Mouse (Mus musculus) forebrain, embryonic 11.5 days (tissue): Measurements from ENCODE around the gene Tepp. TPM values are rescaled to one million over a fixed set of nuclear protein-coding genes. Genes with fewer than 3 reads are reported as not detected.
A peak's percentile ranks its signal among the peaks of the same experiment; 100 is the strongest.

Source experiments
- ATAC-seq: fragments of 200-750 bp; cut with Nextera tagmentation; replicated peaks from 2 replicates; pipeline ENCODE4 v1.8.0; 2017; ENCODE audit warnings: moderate TSS enrichment; ENCODE audit not compliant: low FRiP score
- DNase-seq: peaks from one replicate; pipeline ENCODE4 v3.0.0-alpha.2; 2017; ENCODE audit warnings: low spot score
- H3K27ac ChIP-seq: fragments of 300-500 bp; sonication (generic); 2 replicates; pipeline ENCODE4 v1.5.1; 2014; ENCODE audit warnings: low read depth, low read length
- H3K27me3 ChIP-seq: fragments of 300-500 bp; sonication (generic); 2 replicates; pipeline ENCODE4 v1.6.1; 2014; ENCODE audit warnings: mild to moderate bottlenecking, low read length, mixed read lengths; ENCODE audit not compliant: control insufficient read depth, insufficient read depth
- H3K36me3 ChIP-seq: fragments of 300-500 bp; sonication (generic); 2 replicates; pipeline ENCODE4 v1.6.1; 2014; ENCODE audit warnings: mild to moderate bottlenecking, low read length, moderate library complexity, mixed read lengths; ENCODE audit not compliant: control insufficient read depth, insufficient read depth
- H3K4me1 ChIP-seq: fragments of 300-500 bp; sonication (generic); replicated peaks from 2 replicates; pipeline ENCODE4 v1.6.1; 2014; ENCODE audit warnings: low read length, mixed read lengths; ENCODE audit not compliant: control insufficient read depth, insufficient read depth
- H3K4me2 ChIP-seq: fragments of 300-500 bp; sonication (generic); 2 replicates; pipeline ENCODE4 v1.6.1; 2014; ENCODE audit warnings: low read depth, mild to moderate bottlenecking, low read length, moderate library complexity, mixed read lengths; ENCODE audit not compliant: severe bottlenecking
- H3K4me3 ChIP-seq: fragments of 300-500 bp; sonication (generic); 2 replicates; pipeline ENCODE4 v1.5.1; 2014; ENCODE audit warnings: low read depth, low read length
- H3K9ac ChIP-seq: fragments of 300-500 bp; sonication (generic); 2 replicates; pipeline ENCODE4 v1.6.1; 2014; ENCODE audit warnings: low read length
- H3K9me3 ChIP-seq: fragments of 300-500 bp; sonication (generic); 2 replicates; pipeline ENCODE4 v1.6.1; 2016; ENCODE audit warnings: low read length, mixed read lengths; ENCODE audit not compliant: control insufficient read depth
- WGBS: fragments of 180-500 bp; shearing (Covaris S2); extraction: QIAGEN DNeasy Blood & Tissue Kit; methylation state at CpG from one replicate; pipeline ENCODE4 v1.1.7; 2014; 5-methylcytosine and 5-hydroxymethylcytosine counted together
- polyA plus RNA-seq: library from polyadenylated mRNA; unstranded; fragments of >200 nt; fragmentation: Nextera tagmentation; extraction: Ambion mirVana; gene quantifications from 2 replicates; pipeline ENCODE4 v1.2.1, GENCODE M21; 2014

The Tepp gene
- polyA plus RNA-seq, 1 experiment from 2014 or later: not detected

DNA sequence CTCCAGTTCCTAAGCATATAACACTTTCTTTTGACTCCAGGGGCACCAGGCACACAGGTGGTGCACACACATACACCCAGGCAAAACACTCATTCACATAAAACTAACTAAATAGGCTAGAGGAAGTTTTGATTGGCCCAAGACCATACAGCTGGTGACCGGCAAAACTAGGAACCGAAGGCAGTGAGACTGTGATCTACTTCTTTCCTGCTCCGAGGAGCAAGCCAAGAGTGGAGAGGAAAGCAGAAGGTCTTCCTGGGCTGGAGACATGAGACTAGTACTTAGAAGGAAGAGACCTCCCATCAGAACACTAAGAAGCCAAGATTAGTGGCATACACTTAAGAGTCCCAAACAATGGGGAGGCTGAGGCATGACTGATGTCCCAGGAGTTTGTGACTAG is 12.8 kb downstream of the Tepp start:
- no peak for ATAC-seq

DNA sequence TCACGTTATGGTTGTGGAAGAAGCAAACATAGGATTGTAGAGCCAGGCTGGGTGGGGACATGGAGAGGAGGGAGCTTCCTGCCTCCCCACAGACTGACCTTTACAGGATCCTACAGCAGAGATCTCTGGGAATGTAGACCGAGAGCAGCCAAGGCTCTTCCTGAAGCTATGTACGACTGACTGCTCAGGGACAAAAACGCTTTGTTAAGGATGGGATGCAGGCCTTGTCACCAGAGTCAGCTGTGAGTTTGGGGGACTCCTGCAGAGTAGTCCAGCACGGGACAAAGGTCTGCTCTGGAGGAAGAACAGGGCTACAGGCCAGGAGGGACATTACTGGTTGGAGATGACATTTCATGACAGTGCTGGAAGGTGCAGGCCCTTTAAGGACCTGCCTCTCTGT is 14.3 kb downstream of the Tepp start:
- H3K9me3 ChIP-seq: no peaks in the 10 kb centered on the region
- 37% methylated on average over 5 of the region's 5 CpGs for WGBS
- ATAC-seq: no peak
- H3K9ac ChIP-seq: no peak overlapping the region
- no peaks in the 10 kb centered on the region for H3K27me3 ChIP-seq
- DNase-seq: no peak
- peaks cover 4% of the 10 kb centered on the region; the same call in 1 of the 2 replicates for H3K4me1 ChIP-seq
- no peak overlapping the region for H3K27ac ChIP-seq
- peaks cover 18% of the 10 kb centered on the region for H3K36me3 ChIP-seq
- no peak overlapping the region for H3K4me2 ChIP-seq
- H3K4me3 ChIP-seq: no peak overlapping the region

More for the DNA sequence above, 12.8 kb downstream of the Tepp start:
- no peak overlapping the region for H3K4me3 ChIP-seq
- H3K36me3 ChIP-seq: peaks cover 9% of the 10 kb centered on the region
- no peak for DNase-seq
- H3K27me3 ChIP-seq: no peaks in the 10 kb centered on the region
- H3K9ac ChIP-seq: no peak overlapping the region
- H3K4me1 ChIP-seq: peaks cover 4% of the 10 kb centered on the region; the same call in 1 of the 2 replicates
- no peak overlapping the region for H3K27ac ChIP-seq
- no peaks in the 10 kb centered on the region for H3K9me3 ChIP-seq
- no peak overlapping the region for H3K4me2 ChIP-seq
- 90% methylated on average over 3 of the region's 3 CpGs for WGBS

DNA sequence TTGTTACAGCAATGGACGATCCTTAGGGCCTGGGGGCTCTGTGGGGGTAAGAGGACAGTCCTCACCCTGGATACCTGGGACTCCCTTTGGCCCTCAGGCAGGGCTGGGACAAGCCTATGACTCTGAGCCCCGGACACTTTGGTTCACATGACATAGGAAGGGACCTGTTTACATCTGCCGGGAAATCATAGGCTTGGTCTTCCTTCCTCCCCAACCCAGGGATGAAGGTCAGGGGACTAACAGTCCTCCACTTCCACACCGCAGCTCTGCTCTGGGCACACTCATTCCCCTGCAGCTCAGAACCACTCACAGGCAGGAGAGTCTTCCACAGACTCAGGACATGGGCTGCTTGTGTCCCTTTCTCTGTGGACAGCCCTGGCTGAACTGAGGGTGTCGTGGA is 16.5 kb downstream of the Tepp start:
- H3K4me2 ChIP-seq: no peak overlapping the region
- H3K27me3 ChIP-seq: no peaks in the 10 kb centered on the region
- ATAC-seq (no peak), DNase-seq (no peak)
- peaks cover 18% of the 10 kb centered on the region for H3K36me3 ChIP-seq
- no peak overlapping the region for H3K4me3 ChIP-seq
- H3K9me3 ChIP-seq: no peaks in the 10 kb centered on the region
- WGBS: 93% methylated on average over 5 of the region's 5 CpGs
- H3K4me1 ChIP-seq: peaks cover 2% of the 10 kb centered on the region; the same call in 1 of the 2 replicates
- H3K27ac ChIP-seq: no peak overlapping the region
- no peak overlapping the region for H3K9ac ChIP-seq

DNA sequence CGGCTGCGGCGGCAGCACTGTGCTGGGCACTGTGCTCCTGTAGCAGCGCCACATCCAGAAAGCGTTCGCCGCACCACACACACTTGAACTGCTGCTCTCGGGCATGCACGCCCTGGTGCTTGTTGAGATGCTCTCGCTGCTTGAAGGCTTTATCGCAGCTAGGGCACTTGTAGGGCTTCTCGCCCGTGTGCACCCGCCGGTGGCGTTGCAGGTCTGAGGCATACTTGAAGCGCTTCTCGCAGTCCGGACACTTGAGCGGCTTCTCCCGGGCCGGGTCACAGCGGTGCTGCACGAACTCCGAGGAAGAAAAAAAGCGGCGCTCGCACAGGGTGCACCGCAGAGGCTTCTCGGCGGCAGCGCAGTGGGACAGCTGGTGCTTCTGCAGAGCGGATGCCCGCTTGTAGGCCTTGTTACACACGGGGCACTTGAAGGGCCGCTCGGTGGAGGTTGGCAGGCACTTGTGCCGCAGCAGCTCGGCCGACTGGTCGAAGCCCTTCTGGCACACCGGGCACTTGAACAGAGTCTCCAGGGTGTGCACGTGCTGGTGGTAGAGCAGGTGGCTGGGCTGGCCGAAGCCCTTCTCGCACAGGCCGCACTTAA is 17.6 kb downstream of the Tepp start:
- ATAC-seq: no peak
- Histone ChIP-seq H3K36me3 (peaks cover 18% of the 10 kb centered on the region), H3K4me2 (no peak overlapping the region), H3K4me3 (no peak overlapping the region), H3K4me1 (peaks cover 2% of the 10 kb centered on the region; the same call in 1 of the 2 replicates), H3K27me3 (no peaks in the 10 kb centered on the region), H3K27ac (no peak overlapping the region), H3K9ac (no peak overlapping the region), H3K9me3 (no peaks in the 10 kb centered on the region)
- no peak for DNase-seq
- 83% methylated on average over 46 of the region's 46 CpGs for WGBS

DNA sequence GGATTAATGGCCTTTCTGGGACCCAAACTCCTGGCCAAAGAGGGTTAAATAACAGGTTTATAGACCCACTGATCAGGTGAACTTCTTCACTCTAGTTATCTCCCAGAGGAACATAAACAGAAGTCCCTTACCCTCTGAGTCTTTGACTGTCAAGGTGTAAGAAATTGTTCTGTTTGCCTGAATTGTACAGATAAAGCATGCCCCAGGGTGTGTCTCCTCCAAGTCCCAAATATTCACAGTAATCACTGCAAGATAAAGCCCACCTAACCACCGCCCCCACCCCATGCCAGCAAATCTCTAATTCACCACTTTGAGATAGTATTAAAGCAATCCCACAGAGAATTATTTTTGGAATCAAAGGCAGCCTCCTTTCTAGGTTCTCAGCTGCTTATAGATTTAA is 20.0 kb downstream of the Tepp start:
- H3K9ac ChIP-seq: peak overlapping the region; percentile 94
- WGBS: 76% methylated on average over 1 of the region's 1 CpGs
- no peak overlapping the region for H3K27ac ChIP-seq
- no peak for DNase-seq
- no peak for ATAC-seq
- H3K4me2 ChIP-seq: peak overlapping the region; percentile 85
- peaks cover 18% of the 10 kb centered on the region for H3K36me3 ChIP-seq
- H3K4me1 ChIP-seq: no peaks in the 10 kb centered on the region; the same call in 1 of the 2 replicates
- H3K9me3 ChIP-seq: no peaks in the 10 kb centered on the region
- no peaks in the 10 kb centered on the region for H3K27me3 ChIP-seq
- H3K4me3 ChIP-seq: peak overlapping the region; percentile 69

DNA sequence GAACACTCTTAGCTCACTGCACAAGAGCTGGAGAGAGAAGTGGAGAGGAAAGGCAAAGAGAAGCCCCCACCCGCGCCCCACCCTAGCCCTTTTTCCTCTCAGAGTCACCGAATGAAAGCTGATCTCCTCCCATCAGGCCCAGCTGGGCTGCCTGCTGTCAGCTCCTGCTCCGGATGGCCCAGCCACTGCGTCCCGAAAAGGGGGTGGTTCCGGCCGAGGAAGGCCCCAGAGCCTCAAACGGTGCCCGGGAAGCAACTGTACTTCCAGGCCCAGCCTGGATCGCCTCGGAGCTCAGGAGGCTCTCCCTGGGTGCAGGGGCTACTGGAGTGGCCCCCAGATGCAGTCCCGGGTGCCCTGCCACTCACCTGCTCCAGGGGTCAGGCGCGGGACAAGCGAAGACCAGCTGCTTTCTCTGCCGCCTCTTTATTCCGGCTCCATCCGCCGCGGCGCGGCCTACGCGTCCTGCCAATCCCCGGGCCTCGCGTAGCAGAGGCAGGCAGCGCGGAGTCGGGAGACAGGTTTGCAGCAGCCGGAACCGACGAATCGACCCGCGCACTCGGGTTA is 20.9 kb downstream of the Tepp start:
- peak overlapping the region; percentile 69 for H3K4me3 ChIP-seq
- DNase-seq (no peak), ATAC-seq (peak; percentile 42)
- H3K4me2 ChIP-seq: peak overlapping the region; percentile 85
- peaks cover 18% of the 10 kb centered on the region for H3K36me3 ChIP-seq
- H3K4me1 ChIP-seq: no peaks in the 10 kb centered on the region; the same call in 1 of the 2 replicates
- no peaks in the 10 kb centered on the region for H3K9me3 ChIP-seq
- H3K9ac ChIP-seq: peak overlapping the region; percentile 94
- no peaks in the 10 kb centered on the region for H3K27me3 ChIP-seq
- 0% methylated on average over 38 of the region's 38 CpGs for WGBS
- H3K27ac ChIP-seq: peak overlapping the region; percentile 93

DNA sequence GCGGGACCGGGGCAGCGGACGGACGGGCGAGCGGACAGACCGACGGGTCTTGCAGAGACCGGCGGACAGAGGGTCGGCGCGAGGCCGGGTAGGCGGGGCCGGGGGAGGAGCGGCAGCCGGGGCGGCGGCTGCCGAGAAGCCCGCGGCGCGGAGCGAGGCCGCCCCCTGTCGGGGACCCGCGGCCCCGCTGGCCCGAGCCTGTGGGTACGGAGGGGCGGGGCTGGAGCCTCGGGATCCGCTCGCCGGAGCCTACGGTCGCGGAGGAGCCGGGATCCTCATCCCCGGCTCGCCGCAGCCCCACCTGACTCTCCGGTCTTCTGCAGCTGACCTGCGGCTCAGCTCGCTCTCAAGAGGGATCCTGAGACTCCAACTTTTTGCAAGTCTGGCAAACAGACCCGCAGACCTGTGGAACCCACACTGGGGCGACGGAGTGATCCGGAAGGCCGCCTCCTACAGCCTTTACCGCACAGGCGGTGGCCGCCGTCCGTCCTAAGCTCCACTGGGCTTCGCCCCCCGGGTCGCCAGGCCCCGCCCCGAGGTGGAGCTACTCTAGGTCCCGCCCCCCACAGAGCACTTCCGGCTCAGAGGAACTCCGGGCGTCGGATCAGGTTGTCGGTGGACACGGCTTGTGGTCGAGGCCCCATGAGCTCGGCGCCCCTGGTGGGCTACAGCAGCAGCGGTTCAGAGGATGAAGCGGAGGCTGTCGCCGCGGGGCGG is 21.5 kb downstream of the Tepp start, which contains the start of the genes Zfp319 and Usb1:
Gene Zfp319, minus strand, starts transcription at position 231 of the 717 bp plus-strand sequence.
Gene Usb1, plus strand, starts transcription at position 565 of the 717 bp plus-strand sequence.
- H3K4me1 ChIP-seq: no peaks in the 10 kb centered on the region; the same call in 1 of the 2 replicates
- peak within 1 kb of the TSS; percentile 85 for H3K4me2 ChIP-seq
- peak within 1 kb of the TSS; percentile 93 for H3K27ac ChIP-seq
- H3K9ac ChIP-seq: peak within 1 kb of the TSS; percentile 94
- WGBS: under 1% methylated on average over 79 of the region's 80 CpGs
- H3K27me3 ChIP-seq: no peaks in the 10 kb centered on the region
- ATAC-seq: peak; percentile 93
- peaks cover 17% of the 10 kb centered on the region for H3K36me3 ChIP-seq
- peak; percentile 97 for DNase-seq
- peak within 1 kb of the TSS; percentile 69 for H3K4me3 ChIP-seq
- no peaks in the 10 kb centered on the region for H3K9me3 ChIP-seq

DNA sequence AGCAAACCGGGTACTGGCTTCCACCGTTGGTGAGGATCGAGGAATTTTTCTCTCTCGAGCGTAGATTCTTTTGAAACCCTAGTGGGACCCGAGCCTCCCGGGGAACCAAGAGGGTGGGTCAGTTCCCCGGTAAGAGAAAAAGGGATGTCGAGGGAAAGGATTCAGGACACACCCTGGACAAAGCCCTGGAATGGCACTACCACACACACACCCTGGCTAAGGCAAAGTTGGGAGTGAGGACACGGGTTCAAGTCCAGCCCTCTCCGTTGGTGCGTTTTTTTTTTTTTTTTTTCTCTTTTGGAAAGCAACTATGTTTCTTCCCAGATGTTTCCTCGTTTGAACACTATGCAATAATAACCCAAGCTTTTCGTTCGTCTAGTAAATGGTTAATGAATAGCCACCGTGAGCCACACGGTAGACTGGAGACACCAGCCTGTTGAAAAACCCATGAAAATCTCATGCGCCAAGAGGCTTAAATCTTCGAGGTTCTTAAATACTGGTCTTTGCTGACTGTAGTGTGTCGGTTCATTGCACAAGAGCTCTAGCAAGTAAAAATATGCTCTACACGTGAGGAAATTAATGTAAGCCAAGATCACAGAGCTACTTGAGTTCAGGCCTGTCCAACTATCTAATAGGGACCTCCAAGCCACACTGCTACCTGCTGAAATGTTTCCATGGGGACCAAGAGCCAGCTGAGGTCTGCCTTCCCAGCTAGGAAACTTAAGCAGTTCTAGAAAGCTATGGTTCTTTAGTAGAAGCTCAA is 22.3 kb downstream of the Tepp start:
- H3K36me3 ChIP-seq: peaks cover 14% of the 10 kb centered on the region
- peak; percentile 32; the same call in 1 of the 2 replicates for ATAC-seq
- peak overlapping the region; percentile 69 for H3K4me3 ChIP-seq
- H3K4me2 ChIP-seq: peak overlapping the region; percentile 85
- DNase-seq: no peak
- H3K27me3 ChIP-seq: no peaks in the 10 kb centered on the region
- peak overlapping the region; percentile 94 for H3K9ac ChIP-seq
- H3K27ac ChIP-seq: peak overlapping the region; percentile 93
- 29% methylated on average over 21 of the region's 21 CpGs for WGBS
- no peaks in the 10 kb centered on the region; the same call in 1 of the 2 replicates for H3K4me1 ChIP-seq
- H3K9me3 ChIP-seq: no peaks in the 10 kb centered on the region
